Mouse (Mus musculus) ovary, postnatal 36 days (tissue): ENCODE measurements at regions not wholly inside any gene's neighbourhood (a gene's known extent, or its start where the extent isn't known, plus 50 kb on each side); places are given as distances from the start of the nearest gene placed in this dataset.

Experiments used
- DNase-seq: peaks from one replicate; pipeline ENCODE4 v3.0.0; 2022; ENCODE audit warnings: low spot score, mixed read lengths

- DNase-seq: no peak
Observed at GRCm38 (mm10) chr1:190411756-190412155, 241.2 kb upstream of the Prox1 start.

GRCm38 (mm10) chr1:190403335-190403734 is 232.8 kb upstream of the Prox1 start:
- no peak for DNase-seq

DNA sequence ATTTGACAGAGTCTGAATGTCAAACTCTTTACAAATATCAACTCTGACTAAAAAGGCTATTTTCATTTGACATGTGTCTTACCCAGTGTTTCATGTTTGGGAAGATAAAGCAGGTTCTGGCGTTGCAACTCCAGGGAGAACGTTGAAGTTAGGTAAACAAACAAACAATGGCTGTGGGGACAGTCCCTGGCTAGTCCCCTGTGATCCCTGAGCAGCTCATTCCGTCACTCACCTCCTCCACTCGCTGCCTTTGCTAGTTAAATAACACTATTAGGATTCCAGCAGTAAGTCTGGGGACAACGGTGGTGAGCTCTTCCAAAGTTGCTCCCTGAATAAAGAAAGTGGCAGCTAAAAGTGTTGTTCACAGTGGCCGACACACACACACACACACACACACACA is 227.8 kb upstream of the Prox1 start:
- no peak for DNase-seq

DNA sequence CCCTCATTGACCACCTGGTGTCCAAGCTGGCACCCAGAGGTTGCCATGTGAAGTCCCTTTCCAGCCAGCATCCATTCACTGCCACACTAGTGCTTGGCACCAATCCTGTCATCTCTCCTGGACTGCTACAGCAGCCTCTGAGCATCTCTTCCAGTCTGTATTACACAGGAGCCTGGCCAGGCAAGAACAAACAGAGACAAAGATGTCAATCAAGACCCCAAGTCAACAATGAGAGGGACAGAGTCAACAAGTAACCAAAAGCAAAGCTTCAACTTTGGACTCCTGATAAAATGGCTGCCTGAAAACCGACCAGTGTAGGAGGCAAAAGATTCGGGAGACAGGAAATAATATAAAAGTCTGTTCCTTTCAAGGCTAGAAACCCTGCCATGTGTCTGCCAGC is 227.3 kb upstream of the Prox1 start:
- DNase-seq: no peak

DNA sequence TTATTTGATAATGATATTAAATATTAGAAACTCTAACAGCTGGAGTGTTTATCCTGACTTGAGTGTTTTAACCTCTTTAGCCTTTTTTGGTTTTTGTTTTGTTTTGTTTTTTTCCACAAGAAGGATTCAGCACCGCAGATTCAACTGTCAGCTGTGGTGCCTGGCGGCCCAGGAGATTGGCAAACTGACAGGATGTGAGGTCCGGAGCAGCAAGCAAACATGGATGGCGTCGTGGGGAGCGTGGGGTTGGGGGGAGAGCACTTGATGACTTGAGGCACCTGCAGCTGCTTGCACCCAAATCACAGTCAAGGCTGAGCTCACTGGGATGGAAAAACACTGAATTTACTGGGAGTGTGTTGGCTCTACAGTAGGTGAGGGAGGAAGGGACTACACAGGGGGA is 222.5 kb upstream of the Prox1 start:
- DNase-seq: no peak

DNA sequence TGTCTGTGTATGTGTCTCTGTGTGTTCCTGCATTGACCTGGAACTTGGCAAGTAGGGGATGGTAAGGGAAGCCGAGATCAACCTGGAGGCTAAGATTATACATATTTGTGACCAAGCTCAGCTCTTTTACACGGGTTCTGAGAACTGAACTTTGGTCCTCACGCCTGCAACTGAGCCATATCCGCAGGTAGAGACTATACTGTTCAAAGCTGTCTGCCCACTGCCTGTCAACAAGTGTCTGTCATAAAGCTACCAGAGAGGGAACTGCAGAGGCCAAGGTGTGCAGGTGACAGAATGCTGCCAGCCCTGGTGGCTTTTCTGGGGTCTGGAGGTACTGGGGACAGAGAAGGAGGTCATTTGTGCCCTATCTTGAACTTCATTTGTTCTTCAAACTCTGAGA is 218.3 kb upstream of the Prox1 start:
- no peak for DNase-seq

GRCm38 (mm10) chr1:190384555-190384954 is 214.0 kb upstream of the Prox1 start:
- no peak for DNase-seq

DNA sequence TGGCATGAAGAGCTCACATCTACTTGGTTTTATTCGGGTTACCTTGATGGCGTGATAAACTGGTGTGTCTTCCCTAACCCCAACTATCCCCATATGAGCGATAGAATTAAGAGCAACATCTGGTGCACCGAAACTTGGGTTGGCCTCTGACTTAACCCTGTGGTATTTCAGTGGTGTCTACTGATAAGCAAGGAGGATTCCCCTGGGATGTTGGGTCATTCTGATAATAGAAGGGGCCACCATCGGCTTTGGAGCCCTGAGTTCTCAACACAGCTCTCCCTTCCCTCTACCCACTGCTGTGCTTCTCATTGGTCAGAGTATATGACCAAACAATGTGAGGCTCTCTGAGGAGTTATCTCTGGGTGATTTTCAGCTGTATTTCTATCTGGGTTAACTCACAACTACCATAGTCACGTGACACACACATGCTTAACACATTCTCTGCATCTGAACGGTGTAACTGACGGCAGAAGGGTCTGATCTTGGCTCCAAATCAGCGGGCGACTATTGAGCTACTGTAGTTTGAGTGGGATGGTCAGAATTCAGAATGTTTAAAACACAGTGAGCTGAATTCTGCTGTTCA is 212.8 kb upstream of the Prox1 start:
- no peak for DNase-seq

DNA sequence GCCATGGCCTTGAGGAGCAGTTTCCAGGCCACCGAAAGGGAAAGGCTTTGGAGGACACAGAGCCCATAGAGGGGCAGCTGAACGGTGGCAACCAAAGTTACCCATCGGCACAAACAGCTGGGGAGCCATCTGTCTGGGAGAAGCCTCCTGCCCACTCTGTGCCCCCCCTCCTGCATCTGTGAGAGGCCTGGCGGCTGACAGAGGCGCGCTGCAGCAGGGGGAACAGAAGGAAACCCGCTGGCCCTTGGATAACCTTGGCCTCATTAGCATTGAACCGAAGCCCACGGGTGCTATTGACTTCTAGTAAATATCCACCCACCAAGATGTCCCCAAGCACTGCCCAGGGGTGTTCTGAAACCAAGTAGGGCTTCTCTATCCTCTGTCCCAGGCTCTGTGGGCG is 209.6 kb upstream of the Prox1 start:
- DNase-seq: no peak

- no peak for DNase-seq
Observed at GRCm38 (mm10) chr1:190375160-190375880, 204.8 kb upstream of the Prox1 start.

DNA sequence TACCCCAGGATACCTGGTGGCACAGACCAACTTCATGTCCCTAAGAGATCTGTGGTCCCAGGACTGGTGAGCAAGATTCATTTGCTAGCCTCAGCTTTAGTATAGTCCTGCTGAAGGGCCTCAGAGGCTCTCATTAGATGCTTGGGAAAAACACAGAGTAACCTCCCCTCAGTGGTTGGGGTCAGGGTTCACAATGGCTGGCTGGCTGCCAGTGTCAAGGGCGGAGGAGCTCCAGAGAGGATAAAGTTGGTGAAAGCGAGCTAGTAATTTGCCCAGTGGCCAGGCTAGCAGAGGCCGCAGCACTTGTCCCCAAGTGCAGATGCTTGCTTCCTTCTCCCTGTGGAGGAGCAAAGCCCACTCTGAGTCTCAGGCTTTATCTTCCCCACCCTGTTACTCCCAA is 203.8 kb upstream of the Prox1 start:
- peak; percentile 57 for DNase-seq

DNA sequence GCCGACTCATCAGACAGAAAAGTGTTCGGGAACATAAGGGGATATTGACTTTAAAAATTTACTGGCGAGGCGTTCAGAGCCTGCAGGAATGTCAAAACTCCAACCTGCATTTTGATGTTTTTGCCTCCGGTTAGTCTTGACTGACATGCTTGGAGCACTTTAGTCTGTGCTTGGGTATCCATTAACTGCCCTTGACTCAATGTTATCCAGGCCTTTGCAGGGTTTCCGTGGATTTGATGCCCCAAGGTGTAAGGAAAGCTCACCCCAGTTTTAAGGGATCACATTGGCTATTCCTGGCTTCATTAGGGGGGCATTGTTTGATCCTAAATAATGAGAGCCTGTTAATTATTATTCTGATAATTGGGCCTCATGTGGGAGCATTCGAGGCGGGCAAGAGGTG is 196.1 kb upstream of the Prox1 start:
- no peak for DNase-seq

DNA sequence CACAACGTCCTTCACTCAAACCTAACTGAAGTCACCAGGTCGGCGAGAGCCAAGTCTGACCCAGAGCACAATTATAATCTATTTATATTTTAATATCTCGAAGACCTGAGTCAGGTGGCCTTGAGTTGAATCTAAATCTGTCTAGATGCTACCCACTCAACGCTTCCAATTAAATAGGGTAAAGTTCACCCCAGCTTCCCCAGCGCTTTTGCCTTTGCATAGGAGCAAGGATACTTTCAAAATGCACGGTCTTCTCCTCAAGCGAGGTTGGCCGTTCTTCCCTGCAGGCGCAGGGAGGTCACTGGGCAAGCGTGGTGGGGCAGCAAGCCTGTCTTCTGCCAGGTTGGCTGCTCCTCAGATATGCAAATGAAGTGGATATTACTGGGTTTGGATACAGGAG is 194.6 kb upstream of the Prox1 start:
- peak; percentile 30 for DNase-seq

GRCm38 (mm10) chr1:190360661-190361060 is 190.1 kb upstream of the Prox1 start:
- DNase-seq: no peak

DNA sequence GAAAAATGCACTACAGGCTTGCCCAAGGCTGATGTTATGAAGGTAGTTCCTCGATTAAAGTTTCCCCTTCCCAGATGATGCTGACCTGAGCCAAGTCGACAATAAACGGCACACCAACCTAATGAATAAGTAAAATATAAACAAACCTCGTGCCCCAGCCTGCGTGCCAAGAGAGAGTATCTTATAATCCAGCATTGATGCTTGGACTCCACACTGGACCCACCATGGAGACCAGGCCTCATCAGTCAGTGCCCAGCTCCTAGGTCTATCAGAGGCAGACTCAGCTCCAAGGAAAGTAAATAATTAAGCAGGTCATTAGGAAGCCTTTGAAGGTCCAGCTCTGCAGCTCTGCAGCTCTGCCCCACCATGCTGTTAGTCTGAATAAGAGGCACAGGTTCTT is 187.3 kb upstream of the Prox1 start:
- no peak for DNase-seq

DNA sequence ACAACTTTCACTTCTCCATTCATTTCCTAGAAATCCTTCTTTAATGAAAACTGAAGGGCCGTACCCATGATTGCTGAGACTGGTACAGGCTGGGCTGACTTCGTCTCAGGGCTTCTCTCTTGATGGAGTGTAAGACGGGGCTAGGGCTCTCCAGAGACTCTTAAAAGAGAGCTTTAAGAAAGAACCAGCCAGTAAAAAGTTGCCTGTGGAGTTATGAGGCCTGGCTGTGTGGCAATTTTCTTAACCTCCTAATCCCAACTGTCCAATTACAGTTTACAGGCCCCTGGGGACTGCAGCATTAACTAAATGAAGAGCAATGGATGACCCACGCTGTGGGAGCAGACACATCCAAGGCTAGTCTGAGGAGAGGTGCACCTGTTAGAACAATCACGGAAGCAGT is 177.1 kb upstream of the Prox1 start:
- no peak for DNase-seq

DNA sequence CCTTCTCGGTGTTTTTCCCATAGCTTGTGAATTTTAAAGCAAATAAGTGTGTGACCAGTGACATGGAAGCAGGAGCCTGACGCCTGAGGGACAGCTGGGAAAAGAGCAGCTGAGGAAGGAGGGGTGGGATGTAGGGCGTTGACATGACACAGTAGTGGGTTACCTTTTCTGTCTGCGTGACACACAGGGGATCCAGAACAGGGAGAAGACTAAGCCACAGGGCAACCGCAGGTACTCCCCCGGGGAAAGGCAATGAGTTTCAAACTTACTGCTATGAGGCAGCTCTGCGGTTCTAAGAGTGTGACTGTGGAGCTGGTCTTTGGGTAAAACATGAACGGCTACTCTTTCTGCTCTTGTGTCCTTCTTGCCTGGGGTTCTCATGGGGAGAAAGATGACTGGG is 170.2 kb upstream of the Prox1 start:
- DNase-seq: no peak

- DNase-seq: no peak
Observed at GRCm38 (mm10) chr1:190334471-190334870, 164.0 kb upstream of the Prox1 start.

- no peak for DNase-seq
Observed at GRCm38 (mm10) chr1:190334053-190334452, 163.5 kb upstream of the Prox1 start.

- no peak for DNase-seq
Observed at GRCm38 (mm10) chr1:190332001-190332400, 161.5 kb upstream of the Prox1 start.

DNA sequence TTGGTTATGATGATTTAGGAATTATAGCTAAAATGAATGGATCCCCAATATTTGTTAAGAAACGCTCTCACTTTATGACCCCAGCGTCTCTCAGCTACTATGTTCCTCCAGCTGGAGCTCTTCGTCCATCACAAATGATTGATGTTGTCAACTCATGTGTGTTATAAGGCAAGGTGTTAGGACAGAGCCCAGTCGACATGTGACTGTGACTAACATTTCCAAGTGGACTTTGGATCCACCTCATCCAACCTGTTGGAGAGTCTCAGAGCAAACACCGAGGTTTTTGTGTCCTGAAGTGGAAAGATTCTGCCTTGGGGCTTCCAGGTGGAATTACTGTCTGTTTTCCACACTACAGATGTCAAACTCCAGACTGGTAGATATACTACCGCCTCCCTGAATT is 154.0 kb upstream of the Prox1 start:
- no peak for DNase-seq

DNA sequence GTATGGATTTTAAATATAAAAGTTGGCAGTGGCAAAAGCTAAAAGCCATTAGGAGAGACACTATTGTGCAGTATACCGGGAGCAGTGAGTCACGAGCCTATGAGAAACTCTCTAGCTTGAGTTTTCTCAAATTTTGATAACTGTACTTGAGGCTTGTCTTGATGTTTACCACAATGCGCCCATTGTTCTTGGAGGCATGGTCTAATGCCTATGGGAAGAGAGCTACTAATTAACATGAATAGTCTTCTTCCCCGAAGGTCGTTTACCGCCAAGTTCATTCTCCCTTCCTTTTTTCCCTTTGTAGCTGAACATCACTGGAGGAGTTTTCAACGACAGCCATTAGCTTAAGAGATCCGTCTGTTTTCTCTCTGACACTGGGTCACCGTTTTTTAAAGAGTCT is 153.2 kb upstream of the Prox1 start:
- no peak for DNase-seq

- DNase-seq: no peak
Observed at GRCm38 (mm10) chr1:190316175-190316574, 145.7 kb upstream of the Prox1 start.

DNA sequence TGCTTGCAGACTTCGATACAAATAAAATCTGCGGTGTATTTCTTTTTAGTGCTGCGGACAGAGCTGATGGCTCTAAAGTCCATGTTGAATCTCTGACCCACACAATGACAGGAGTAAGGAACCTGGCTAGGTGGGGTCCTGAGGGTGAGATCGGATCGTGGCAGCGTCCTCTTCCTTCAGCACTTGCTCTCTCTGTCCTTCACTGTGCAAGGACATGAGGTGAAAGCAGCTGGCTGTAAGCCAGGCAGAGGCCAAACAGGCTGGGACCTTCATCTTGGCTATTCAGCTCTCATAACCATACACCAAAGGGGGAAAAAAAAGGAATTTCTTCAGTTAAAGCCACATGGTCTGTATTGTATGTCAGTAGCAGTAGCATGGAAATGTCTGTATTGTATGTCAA is 139.3 kb upstream of the Prox1 start:
- DNase-seq: peak; percentile 22
